Mouse (Mus musculus): ENCODE results near the gene Rbm8a.

Gene Rbm8a

GRCm38 (mm10) chr3:96629729-96630600 is at the start of gene Rbm8a:
Gene Rbm8a, plus strand, starts transcription at chr3:96629933.
- ATAC-seq (ENCODE audit: low TSS enrichment) = peak; percentile 97

DNA sequence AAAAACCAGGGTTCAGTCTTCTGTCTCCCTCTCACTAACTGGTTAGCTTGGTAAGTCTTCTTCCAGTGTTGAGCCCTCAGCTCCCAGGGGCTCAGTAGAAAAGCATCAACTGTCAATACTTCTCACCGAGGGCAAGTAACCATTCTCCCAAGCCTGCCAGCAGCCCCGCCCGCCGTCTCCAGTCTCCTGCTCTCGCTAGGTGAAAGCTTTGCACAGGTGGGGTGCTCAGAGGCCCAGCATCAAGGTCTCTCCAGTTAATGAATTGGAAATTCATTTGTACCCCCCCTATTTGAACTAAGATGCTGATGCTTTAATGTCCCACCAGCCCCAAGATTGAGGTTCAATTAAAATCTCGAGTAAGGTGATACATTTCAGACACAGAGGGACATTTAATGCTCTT is 48.6 kb upstream of the Rbm8a start:
- ATAC-seq (ENCODE audit: low TSS enrichment) = no peak

GRCm38 (mm10) chr3:96581771-96582515 is 47.8 kb upstream of the Rbm8a start:
- no peak for ATAC-seq (ENCODE audit: low TSS enrichment)

GRCm38 (mm10) chr3:96583386-96583785 is 46.3 kb upstream of the Rbm8a start:
- no peak for ATAC-seq (ENCODE audit: low TSS enrichment)

DNA sequence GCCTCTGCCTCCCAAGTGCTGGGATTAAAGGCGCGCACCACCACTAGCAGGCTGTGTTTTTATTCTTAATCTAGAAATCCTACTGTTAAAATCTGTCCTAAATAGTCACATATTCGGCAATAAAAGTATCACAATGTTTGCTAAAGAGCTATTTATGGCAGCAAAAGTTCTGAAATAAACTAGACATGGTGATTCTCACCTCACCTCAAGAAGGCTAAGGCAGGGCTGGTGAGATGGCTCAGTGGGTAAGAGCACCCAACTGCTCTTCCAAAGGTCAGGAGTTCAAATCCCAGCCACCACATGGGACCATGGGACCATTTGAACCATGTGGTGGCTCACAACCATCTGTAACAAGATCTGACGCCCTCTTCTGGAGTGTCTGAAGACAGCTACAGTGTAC is 39.1 kb upstream of the Rbm8a start:
- ATAC-seq (ENCODE audit: low TSS enrichment) = no peak

DNA sequence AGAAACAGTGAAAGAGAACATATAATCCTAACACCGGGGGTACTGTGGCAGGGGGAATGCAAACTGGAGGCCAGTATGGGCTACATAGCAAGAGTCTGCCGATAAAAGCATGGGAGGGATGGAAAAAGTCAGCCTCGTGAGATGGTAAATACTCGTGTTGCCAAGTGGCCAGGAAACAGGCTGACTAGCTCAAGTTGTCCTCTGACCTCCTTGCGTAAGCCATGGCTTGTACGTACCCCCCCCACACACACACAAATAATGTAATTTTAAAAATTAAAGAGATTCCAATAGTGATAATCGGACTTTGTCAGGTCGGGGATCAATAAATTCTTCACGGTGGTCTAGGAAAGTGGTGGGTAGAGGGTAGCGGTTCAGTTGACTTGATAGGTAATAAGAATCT is 36.4 kb upstream of the Rbm8a start:
- no peak for ATAC-seq (ENCODE audit: low TSS enrichment)

- peak; percentile 64 for ATAC-seq (ENCODE audit: low TSS enrichment)
These were observed 35.8 kb upstream of the Rbm8a start, which contains the start of gene Polr3gl for GRCm38 (mm10) chr3:96593790-96594560. Gene Polr3gl, minus strand, starts transcription at chr3:96594181.

- ATAC-seq (ENCODE audit: low TSS enrichment) = no peak
These were observed 34.9 kb upstream of the Rbm8a start for GRCm38 (mm10) chr3:96594851-96595250.

- peak; percentile 21; the same call in 1 of the 2 replicates for ATAC-seq (ENCODE audit: low TSS enrichment)
These were observed 34.1 kb upstream of the Rbm8a start for GRCm38 (mm10) chr3:96595661-96596060.

DNA sequence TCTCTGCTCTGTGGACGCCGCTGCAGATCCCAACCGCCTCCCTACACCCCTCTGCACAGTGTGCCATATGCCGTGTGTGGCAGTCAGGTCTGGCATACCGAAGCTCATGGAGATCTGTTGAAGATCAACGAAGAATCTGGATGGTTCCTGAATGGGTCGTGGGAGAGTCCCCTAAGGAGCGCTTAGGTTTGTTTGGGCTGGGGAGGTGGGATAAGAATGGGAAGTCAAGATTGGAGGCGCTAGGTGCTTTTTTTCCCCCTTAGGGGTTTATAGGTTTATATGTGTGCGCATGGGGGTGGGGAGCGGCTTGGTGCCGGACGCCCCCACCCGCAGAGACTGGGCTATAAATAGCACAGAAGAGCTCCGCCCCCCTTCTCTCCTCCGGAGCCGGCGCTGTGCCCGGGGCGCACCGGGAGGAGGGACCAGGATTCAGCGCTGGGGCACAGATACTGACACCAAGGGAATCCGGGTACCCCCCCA is 33.5 kb upstream of the Rbm8a start, which contains the start of gene Ankrd34a:
TSS of gene Ankrd34a (plus strand) at position 409 of the 480 bp plus-strand sequence.
- peak; percentile 36 for ATAC-seq (ENCODE audit: low TSS enrichment)

DNA sequence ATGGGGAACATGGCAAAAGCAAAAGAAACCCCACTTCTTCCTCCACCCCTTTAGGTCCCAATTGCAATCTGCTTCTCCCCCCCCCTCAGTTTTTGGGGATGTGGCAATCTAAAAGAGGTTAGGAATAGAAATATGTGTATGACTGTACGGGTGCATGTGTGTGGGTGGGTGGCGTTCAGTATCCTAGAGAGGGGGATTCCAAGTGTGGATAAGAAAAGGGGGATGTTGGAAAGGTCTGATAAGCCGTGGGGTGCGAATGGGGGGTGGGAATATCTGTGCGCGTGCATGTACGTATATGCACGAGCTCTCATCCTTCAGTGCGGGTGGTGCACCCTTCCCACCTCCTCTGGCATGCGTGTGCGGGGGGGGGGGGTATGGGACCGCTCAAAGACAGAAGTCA is 32.9 kb upstream of the Rbm8a start:
- ATAC-seq (ENCODE audit: low TSS enrichment) = no peak

DNA sequence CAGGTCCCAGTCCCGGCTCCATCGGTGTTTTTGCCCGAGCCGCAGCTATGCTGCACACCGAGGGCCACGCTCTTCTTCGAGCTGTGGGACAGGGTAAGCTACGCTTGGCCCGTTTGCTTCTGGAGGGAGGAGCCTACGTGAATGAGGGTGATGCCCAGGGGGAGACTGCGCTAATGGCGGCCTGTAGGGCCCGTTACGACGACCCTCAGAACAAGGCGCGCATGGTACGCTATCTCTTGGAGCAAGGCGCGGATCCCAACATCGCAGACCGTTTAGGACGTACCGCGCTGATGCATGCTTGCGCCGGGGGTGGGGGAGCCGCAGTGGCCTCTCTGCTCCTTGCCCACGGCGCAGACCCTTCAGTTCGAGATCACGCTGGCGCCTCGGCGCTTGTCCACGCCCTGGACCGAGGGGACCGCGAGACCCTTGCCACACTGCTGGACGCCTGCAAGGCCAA is 32.3 kb upstream of the Rbm8a start:
- no peak for ATAC-seq (ENCODE audit: low TSS enrichment)

DNA sequence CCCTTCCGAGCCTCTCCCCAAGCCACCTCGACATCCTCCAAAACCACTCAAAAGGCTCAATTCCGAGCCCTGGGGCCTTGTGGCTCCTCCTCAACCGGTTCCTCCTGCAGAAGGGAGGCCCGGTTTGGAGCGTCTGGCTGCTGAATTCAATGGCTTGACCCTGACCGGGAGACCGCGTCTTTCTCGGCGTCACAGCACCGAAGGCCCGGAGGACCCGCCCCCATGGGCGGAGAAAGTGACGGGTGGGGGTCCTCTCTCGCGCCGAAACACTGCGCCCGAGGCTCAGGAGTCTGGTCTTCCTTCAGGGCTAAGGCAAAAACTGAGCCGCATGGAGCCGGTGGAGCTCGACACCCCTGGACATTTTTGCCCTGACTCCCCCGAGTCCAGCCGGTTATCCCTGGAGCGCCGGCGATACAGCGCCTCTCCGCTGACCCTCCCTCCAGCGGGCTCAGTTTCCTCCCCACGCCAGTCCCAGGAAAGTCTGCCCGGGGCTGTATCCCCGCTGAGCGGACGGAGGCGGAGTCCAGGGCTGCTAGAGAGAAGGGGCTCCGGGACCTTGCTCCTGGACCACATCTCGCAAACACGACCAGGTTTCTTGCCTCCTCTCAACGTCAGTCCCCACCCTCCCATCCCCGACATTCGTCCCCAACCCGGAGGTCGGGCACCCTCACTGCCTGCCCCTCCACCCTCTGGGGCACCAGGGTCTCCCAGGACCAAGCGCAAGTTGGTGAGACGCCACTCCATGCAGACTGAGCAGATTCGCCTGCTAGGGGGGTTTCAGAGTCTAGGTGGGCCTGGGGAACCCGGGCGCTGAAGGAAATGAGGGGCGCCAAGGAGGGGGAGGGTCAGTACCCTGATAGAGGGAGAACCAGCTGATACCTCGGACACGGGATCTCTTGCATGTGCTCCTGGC is 31.3 kb upstream of the Rbm8a start:
- ATAC-seq (ENCODE audit: low TSS enrichment) = no peak

GRCm38 (mm10) chr3:96599069-96599393 is 30.7 kb upstream of the Rbm8a start:
- no peak for ATAC-seq (ENCODE audit: low TSS enrichment)

DNA sequence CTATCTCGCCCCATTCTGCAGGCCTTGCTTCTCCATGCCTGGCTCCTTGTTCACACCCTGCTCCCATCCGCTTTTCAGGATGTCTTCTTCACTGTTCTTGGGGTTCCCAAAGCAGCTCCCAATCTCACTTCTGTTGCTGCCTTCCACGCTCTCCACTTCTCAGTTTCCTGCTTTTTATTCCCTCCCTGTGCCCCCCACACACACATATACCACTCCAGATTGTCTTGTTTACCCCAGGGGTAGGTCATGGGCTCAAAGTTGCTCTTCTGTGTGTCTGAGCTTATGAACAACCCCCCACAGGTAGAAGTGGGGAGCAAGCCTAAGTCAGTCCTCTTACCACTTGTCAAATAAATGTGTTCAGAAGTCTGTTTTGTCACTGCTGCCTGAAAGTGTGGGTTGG is 30.3 kb upstream of the Rbm8a start:
- no peak for ATAC-seq (ENCODE audit: low TSS enrichment)

DNA sequence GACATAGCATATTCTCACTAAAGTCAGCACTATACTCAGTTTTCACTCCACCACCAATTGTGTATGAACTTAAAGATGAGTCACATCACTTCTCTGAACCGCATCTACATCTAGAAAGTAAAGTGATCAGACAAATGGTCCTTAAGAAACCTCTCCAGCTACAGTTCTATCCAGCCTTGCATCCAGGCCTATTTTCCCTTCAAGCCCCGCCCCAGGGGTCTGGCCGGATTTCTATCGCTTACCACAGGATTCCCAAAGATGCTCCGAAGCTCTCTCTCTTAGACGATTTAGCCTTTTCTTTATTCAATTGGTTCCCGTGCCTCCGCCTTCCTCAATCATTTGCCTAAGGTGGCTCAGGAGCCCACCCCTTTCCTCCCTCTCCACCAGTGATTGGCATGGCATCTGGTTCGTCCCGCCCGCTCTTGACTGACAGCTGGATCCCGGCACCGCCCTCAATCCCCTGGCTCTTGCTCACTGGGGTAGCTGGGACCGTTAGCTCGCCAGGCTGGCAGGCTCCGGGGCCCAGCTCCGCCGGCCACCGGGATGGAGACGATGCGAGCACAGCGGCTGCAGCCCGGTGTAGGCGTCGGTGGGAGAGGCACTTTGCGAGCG is 29.0 kb upstream of the Rbm8a start, which contains the start of gene Lix1l:
TSS of gene Lix1l (plus strand) at position 511 of the 612 bp plus-strand sequence.
- ATAC-seq (ENCODE audit: low TSS enrichment) = peak; percentile 69

GRCm38 (mm10) chr3:96601251-96601787 is 28.4 kb upstream of the Rbm8a start:
- no peak for ATAC-seq (ENCODE audit: low TSS enrichment)

GRCm38 (mm10) chr3:96601941-96602703 is 27.6 kb upstream of the Rbm8a start:
- no peak for ATAC-seq (ENCODE audit: low TSS enrichment)

DNA sequence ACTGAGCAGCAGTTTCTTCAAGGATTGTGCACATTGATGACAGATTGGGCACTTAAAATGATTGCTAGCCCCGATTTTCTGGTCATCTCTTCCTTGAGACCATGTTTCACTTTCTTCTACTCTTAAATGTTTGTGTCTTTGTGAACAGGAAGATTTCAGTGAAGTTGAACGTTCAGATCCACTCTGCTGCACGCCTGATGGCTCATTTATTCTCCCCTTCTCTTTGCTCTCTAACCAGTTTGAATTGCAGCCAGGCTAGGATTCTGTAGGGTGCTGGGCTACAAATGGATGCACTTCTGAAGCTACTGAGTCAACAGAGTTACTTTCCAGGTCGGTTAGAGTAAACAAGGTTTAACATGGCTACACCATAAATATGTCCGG is 27.0 kb upstream of the Rbm8a start:
- ATAC-seq (ENCODE audit: low TSS enrichment) = no peak

All from frontal cortex, adult (tissue).